Mouse (Mus musculus) bone marrow, adult 2 months (tissue): ENCODE measurements around the gene Ldb2.

Experiments
- CTCF ChIP-seq: fragments of 200-500 bp; IDR thresholded peaks from 2 replicates; pipeline ENCODE4 v1.5.1; 2011; ENCODE audit warnings: low read length, control low read depth; ENCODE audit not compliant: control insufficient read depth, insufficient read depth
- POLR2A ChIP-seq: fragments of 200-500 bp; IDR thresholded peaks from 2 replicates; pipeline ENCODE4 v1.6.1; 2011; ENCODE audit warnings: low read depth, mild to moderate bottlenecking, control low read depth, low read length, borderline replicate concordance; ENCODE audit not compliant: control insufficient read depth

- TF ChIP-seq CTCF = no peak
- TF ChIP-seq POLR2A = no peak
Observed at GRCm38 (mm10) chr5:44552121-44552520, 247.4 kb downstream of the Ldb2 start.
